Mouse (Mus musculus): ENCODE results near the gene Msi2.

The Msi2 gene

DNA sequence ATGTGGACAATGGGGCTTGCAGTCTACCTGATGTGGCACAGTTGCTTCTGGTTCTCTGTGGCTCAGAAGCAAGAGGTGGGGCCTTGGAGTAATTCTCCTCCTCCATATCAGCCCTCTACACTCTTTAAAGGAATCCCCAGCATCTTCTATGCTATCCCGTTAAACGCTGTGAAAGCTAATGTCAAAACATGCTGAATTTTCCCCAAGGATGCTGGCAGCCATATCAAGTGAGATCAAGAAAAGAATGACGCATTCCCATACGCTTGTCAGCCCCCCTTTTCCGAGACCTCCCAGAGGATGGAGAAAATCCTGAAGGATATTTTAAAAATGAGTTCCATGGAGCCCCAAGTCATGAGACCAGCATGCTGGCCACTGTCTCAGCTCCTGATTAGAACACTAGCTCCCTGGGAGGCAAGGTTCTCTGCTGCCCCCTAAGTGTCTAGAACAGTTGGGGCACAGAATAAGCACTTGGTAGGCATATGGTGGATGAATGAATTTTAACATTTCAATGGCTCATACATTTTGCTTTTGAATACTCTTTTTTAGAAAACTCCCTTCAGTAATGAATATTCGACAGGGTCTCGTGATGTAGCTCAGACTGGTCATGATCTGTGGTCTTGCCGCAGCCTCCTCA, 327.0 kb downstream of the Msi2 start:
- DNase-seq, result no peak

DNA sequence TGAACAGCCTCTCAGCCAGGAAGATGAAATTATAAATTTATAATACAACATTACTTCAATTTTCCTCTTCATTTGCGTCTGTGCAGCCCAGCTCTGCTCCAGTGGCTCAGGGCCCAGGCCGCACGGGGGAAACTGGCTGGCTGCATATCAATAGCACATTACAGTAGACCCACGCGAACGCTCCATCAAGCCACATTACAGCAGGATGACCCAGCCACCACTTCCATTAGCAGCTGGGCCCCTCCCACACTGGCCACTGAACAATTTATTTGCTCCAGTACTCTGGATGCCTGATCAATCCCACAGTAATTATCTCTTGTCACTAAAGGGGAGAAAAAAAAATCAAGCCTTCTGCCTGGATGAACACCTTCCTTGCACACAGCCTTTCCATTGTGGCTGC, 328.8 kb downstream of the Msi2 start:
- peak; percentile 92 for DNase-seq

DNA sequence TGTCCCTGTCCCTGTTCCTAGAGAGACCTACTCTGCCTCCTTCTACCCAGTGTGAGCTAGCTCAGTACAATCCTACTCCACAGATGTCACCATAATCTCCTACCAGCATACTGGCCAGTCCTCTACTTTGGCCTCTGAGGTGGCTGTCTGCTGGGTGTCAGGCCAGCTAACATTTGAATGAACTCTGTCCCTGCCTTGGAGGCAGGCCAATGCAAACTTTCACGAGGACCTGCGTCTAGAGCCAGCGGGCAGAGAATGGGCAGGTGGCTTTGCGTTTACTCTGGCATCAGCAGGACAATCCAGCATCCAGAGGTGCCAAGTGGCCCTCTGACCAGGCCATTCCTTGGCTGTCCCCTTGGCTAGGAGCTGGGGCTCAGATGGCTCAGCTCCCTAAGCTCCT, 331.4 kb downstream of the Msi2 start:
- DNase-seq, result no peak

DNA sequence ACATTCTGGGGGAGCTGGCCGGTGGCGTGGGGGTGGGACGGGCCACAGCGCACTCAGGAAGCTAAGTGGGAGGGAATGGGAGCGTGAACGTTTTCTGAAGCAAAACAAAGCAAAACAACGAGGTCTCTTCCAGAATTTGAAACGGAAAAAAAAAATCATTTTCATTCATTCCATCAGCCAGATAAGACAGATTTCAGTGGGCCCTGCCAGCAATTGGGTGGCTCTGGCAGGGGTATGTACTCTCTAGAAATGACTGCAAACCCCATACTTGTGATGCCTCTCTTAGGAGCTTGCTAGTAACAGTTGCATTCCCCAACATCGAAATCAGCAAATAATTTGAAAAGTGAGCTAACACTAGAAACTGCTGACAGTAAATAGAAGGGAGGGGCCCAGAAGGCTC, 335.9 kb downstream of the Msi2 start:
- no peak for DNase-seq

DNA sequence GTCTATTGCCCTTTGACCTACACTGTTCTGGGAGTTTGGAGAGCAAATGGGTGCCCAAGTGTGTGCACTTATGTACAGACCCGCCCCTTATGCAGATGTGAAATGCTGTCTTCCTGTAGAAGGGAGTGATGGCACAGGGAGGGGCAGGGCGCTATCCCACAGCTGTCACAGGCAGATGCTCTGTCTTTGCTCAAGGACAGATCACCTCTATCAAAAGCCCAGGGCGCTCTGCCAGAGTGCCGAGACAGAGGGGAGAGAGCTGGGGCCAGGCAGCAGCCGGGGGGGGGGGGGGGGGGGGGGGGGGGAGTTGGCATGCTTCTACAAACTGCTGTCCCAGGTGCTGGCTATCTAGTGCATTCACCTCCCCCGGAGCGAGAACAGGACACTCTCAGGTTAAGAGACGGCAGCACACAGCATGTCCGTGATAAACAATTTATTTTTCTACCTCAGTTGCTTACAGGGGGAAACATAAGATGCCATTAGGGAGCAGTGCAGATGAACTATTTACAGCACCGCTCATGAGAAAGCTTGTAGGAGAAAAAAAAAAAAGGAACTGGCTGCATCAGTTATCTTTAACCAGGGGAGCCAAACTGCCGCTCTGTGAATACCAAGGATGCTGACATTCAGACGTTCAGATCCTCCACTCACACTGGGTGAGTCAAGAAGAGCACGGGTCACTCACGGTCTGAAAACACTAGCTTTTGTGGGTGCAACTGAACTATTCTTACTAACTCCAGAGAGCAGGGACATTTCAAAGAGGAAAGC, 337.0 kb downstream of the Msi2 start:
- no peak for DNase-seq

DNA sequence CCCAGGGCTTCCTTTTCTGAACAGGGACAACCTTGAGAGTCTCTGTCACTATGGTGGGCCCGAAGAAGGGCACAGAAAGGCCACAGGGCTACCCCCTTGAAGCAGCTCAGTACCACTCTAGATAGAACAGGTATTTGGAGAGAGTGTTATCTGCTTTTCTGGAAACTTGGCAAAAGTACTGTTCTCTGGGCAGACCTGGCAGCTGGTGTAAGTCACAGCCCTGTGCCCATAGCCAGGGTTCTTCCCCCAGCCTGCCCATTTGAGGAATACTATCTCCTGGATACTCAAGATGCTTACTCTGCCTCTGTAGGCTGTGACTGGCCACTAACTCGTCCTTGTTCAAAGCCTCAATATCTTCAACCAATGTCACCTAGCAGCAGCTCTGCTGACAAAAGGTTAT, 338.7 kb downstream of the Msi2 start:
- no peak for DNase-seq

DNA sequence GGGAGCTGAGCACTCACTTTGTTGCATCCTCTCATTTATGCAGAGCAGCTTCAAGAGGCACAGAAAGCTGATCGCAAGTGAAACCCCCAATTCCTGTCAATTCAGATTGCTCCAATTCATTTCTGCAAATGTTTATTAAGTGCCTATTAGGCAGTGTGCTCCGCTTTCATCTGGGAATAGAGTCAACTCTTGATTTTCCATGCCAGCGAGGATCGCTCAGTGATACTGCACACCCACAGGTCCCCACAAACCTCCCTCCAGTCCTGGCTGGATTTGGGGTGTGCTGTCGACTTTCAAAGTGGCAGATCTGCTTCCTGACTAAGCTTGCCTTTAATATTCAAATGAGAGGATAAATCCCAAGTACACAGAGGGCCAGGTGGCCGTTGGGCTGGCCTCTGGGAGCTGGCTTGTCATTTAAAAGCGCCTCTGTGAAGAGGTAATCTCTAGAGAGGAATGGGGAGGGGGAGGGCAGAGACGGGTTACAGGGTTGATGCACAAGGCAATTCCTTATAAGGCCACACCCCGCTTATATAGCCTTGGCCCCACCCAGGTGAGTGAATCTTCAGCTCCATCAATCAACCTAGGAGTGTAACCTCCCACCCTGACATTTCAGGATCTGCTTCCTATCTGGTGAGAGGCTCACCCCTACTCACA, 339.5 kb downstream of the Msi2 start:
- peak; percentile 27 for DNase-seq

DNA sequence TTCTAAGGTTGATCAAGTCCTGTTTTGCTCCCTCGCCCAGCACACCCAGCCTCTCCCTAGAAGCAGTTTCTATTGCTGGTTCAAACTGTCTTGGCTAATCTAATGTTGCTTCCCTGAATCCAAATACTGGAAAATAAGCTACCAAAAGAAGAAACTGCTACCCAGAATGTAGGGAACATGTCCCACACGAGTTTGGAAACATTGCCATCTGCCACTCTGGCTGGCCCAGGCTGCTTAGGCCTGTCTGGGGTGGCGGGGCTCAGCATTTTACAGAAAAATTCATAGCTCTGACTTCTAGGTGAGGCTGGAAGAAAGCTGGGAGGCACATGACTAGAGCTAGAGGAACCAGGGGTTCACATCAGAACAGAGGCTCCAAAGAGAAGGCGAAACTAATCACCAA, 345.7 kb downstream of the Msi2 start:
- no peak for DNase-seq

DNA sequence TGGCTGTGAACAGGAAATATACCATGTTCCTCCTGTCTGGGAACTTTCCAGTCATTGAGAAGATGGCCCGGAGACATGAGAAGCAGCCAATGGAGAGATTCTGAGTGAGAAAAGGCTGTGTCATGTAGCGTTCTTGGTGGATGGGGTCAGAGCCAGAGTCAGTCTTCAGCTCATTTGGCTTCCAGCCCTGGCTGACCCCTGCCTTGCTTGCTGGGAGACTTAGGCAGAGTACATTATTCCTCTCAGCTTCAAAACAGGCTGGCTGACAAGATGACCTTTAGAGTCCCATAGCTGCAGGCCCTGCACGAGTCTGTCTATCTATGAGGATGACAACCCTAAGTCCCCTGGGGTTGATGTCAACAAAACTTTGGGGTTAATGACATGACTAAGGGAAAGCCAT, 348.4 kb downstream of the Msi2 start:
- DNase-seq, result no peak

DNA sequence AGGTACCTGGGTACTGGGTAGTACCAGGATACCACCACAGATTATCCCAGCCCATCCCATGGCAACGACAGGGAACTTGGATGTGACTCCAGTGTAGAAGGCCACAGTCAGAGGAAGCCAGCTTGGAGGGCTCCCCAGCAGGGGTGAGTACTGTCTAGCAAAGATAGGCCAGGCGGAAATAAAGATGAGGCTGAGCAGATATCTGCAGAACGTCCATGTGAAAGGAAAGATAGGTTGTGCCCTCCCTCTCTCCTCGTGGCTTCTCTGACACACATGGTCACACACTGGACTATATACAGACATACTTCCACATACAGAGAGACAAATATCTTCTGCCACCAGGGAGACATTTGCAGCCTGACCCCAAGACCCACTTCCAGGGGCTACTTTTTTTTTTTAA, 350.8 kb downstream of the Msi2 start:
- no peak for DNase-seq

DNA sequence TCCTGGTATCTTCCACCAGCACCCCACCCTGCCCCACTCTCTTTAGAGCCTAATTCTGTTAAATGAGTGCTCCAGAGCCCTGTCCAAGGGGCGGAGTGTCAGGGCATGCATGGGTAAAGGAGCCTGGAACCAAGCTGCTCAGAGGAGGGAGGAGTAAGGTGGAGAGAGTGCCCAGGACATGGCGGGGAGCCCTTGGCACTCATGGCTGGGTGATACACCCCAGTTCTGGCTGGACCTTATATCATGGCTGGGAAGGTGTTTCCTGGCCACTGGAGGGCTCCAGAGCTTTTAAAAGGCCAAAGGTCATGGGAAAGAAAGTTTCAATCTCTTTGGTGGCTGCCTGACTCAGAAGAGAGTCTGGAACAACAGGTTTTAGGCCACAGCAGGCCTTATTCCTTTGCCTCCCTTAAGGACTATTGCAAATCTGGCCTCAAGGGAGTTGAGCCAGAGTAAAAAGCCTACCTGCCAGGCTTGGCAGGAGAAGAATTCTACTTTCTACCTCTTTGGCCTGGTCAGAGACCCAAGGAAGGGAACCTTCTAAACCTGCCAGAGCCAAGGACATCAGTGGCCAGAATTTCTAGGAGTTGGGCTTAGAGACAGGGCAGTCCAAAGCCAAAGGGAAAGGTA, 352.3 kb downstream of the Msi2 start:
- no peak for DNase-seq

DNA sequence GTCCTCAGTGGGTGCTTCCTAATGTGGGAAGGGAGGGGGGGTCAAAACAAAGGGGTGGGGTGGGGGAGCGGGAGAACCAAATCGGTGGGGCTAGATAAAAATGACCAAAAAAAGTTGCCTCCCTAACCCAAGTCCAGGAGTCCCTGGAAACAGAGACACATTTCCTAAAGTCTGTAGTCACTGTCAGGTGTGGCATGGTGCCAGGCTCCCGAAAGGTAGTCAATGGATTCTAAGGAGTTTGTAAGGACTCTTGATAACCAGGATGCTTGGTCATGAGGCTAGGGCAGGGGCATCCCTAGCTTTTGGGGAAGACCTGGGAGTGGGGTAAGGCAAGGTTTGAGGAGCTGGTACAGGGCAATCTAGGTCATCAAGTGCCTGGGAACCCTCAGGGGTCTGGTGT, 354.1 kb downstream of the Msi2 start:
- no peak for DNase-seq

DNA sequence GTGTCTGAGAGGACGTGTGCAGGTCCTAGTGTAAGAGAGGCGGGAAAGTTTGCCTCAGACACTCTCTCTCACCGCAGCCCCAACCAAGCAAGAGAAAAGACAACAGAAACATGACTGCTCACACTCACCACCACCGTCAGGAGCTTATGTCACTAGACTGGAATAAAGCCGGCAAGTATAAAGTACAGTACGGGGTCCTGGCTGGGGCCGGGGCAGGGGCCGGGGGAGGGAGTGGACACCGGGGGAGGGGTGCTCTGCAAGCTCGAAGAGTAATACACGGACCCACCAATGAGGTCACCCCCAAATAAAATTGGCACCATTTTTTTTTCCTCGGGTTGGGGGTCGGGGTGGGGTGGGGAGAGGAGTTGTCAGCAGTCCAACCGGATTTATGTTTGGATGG, 354.8 kb downstream of the Msi2 start:
- DNase-seq, result no peak

DNA sequence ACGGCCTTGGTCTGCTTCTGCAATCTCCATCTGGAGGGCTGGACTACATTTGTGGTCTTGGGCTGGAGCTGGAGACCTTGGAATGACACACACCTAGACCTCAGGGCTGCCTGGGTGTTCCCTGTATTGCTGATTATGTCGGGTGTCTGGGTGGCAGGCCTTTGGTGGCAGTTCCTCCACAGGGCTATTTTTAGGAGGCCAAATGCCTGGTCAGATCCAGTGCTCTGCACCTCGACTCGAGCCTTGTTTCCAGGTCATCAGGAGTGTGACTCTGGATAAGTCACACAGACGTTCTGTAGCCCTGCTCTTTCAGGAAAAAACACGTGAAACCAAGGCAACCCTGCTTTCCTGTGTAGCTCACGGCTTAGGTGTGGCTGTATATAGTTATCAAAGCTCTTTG, 358.6 kb downstream of the Msi2 start:
- no peak for DNase-seq

DNA sequence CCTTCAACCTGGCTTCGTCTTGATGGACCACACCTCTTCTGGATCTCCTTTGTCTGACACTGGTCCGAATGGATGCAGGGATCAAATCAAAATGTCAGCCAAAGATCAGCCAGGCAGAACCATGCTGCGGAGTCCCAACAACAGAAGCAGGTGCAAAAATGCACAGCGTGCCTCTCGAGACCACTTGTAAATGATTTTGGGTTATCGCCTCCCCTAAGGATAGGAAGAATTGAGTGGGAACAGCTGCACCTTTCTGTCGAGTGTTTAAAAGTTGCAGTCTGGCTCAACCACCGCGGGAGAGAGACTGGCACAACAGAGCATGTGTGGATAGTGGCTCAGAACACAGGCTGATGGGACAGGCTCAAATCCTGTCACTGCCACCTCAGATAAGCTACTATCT, 361.0 kb downstream of the Msi2 start:
- DNase-seq, result no peak

DNA sequence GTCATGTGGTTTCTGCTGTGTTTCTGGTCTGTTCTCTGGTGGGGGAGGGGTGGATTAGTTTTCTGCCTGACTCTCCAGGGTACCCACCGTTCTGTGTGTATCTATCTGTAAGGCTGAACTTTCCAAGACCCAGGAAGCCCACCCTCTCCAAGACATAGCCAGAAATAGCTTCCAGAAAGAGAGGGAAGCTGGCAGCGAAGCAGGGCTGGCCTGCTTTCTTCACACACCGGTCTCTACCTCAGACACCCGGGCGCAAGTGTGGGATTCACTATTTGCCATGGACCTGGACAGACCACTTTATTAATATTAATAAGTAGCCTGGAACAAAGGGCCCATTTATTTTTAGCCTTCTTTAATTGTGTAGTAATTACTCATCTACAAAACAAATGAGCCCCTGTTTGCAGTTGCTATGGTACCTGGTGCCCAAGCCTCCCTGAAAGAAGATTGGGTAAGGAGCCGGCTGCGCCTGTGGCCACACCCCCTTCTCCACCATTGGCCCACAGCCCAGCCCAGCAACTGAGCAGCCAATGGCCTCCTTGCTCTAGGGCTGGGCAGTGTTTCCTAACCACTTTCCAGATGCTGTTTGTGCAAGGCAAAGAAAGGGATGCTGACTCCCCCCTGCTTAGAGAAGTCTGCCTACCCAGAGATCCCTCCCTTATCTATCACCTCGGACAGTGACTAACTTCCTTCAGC, 361.6 kb downstream of the Msi2 start:
- peak; percentile 98 for DNase-seq

DNA sequence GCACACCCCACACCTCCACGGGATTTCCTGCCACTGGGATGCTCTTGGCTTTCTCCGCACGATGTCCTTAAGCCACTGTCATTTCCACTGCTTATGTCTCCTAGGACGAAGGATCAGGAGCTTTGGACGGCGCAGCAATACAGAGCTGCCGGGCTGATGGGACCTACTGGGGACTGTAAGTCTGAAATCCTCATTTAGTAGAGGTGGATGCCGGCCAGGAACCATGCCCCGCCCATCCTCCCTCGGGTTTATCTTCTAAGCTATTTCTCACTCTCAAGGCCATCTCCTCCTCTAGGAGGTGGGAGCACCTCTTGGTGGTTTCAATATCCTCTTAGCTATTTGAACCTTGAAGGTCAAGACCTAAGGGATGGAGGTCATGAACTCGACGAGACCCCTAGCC, 362.3 kb downstream of the Msi2 start:
- no peak for DNase-seq

DNA sequence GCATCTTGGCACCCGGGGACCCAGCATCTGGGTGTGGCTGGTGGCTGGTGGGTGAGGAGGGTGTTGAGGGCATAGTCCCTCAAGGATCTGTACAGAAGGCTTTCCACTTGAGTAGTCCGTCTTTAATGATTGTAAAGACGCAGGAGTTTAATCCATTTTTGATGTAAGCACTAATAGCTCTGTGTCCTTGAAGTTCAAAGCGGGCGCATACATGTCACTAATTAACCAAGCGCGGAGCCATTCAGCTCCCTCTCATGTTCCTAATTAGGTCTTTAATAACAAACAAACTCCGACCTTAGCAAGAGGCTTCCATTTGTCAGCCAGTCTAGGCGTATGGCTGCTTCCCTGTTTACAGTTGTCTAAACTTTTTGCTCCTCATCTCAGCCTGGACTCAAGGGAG, 363.5 kb downstream of the Msi2 start:
- DNase-seq, result peak; percentile 79

DNA sequence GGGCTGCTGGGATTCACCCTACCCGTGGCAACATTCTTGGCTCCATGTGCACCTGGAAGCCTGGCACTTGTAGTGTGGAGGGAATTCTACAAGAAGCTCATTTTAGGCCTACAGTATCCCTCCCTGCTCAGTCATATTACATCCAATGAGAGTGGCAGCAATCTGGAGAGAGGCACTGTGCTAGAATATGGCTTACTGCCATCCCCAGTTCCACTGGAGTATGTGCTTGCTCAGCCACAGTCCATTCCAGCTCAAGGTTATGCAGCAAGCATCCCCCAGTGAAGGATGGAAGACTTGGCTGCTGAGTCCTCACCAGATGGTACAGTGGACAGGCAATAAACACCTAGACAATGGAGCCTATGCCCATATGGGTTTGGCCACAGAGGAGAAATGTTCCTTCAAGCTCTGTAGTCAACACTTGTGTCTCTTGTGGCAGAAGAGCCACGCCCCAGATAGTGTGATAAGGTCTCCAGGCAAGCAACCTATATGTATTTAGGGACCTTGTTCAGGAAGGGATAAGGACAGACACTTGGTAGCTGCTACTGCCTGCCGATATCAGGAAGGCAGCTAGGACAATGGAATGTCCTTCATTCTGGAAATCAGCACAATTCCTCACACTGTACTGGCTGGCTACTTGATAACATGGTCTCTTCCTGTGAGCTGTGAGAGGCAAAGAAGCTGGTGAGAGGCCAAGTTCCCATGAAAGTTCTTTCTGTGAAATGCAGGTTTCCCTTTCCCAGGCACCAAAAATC, 366.4 kb downstream of the Msi2 start:
- no peak for DNase-seq

DNA sequence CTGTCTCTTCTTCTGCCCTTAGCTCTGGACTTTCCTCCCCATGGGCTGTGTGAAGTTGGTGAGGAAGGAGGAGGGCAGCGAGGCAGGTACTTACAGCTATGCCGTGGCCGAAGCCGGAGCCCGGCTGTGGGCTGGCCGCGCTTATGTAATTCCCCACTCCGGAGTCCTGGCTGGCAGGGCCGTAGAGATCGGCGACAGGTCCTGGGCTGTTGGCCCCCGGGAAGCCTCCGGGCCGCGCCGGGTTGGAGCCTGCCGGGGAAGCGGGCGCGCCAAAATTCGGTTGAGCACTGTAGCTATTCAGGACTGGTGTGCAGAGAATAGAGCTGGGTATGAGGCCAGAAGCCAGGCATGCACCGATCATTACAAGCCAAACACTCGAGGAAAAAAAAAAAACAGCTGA, 369.6 kb downstream of the Msi2 start:
- no peak for DNase-seq

DNA sequence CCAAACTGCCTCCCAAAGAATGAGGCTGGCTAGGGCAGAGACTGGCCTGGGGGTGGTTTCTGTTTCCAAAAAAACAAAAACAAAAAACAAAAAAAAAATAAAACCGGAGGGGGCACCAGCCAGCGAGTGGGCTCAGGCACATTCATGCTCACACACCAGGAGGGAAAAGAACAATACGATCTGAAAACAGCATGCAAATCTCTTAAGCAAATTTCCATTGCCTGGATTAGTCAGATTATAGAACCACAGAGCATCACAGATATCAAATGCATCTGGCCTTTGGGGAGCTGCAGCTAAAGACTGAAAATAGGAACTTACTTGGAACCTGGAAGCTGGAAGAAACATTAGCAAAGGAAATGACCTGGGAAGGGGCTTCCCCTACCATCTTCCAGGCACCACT, 370.3 kb downstream of the Msi2 start:
- DNase-seq, result no peak

DNA sequence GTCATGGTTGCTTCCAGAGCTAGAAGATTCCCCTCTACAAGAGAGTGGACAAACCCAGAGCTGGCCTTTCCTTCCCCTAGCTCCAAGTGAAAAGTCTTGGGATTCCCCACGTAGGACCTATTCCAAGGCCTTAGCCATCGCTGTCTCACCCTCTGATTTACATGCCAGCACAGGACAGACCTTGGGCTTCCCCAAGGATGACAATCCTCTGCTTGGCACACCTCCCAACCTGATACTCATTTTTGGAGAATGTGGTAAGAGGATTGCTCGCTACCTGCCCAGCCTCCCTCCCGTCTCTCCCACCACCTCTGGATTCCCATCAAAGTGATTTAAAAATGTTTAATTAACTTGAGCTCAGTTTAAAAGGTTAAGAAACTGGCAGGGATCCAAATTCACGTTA, 372.2 kb downstream of the Msi2 start:
- DNase-seq, result no peak

DNA sequence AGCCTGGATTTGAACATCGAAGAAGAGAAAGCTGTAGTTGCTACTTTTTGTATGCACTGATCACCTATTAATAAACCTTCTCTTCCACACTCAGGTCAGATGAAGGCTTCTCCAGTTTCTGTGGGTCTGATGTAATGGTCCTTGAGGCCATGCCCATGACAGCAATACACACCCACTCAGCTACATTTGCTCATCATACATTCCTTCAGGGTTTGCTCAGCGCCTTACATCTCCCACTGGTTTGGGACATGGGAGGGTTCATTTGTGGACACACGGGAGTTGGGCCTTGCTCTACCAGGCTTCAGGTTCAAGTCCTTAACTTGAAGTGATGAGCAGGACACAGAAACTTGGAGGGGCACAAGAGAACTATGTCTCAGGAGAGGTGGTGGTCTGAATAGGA, 380.4 kb downstream of the Msi2 start:
- DNase-seq, result no peak

Data from retina, postnatal 1 day (tissue).